Mouse (Mus musculus) liver, adult 2 months (tissue): ENCODE data around the gene E330021D16Rik.

Experiments used
- CTCF ChIP-seq: fragments of 200-500 bp; IDR thresholded peaks from 2 replicates; pipeline ENCODE4 v1.5.1; 2011; ENCODE audit warnings: low read depth, low read length, control low read depth
- POLR2A ChIP-seq: fragments of 200-500 bp; IDR thresholded peaks from 2 replicates; pipeline ENCODE4 v1.6.1; 2011; ENCODE audit warnings: low read length, control low read depth; ENCODE audit not compliant: insufficient read depth; ENCODE audit errors: extremely low read depth

DNA sequence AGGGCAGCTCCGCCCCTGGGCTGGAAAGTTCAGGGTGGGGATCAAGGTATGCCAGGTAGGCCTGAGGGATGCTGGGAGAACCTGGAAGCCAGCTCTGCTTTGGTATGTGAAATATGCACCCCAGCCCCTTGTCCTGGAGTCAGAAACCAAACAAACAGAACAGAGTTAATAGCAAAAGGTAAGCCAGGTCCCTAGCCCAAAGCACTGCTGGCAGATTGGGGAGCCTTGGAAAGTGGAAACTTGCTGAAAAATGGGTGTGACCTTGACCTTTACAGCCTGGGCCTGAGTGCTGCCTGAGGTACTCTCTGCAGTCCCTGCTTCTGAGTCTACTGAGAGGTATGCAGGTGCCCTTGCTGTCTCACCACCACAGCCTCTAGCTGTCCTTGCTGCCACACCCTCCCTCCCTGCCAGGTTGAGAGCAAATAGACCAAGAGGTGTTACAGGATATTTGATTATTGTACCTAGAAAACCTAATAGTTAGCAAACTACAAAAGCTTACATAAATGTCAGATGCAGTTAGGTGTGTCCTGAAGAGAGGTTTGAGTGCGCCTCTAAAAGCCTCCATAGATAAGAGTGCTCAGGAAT, 7.7 kb downstream of the E330021D16Rik start:
- TF ChIP-seq CTCF (no peak), POLR2A (no peak)
